Mouse (Mus musculus): ENCODE data around the gene Cdc42se1.

Cdc42se1 gene

DNA sequence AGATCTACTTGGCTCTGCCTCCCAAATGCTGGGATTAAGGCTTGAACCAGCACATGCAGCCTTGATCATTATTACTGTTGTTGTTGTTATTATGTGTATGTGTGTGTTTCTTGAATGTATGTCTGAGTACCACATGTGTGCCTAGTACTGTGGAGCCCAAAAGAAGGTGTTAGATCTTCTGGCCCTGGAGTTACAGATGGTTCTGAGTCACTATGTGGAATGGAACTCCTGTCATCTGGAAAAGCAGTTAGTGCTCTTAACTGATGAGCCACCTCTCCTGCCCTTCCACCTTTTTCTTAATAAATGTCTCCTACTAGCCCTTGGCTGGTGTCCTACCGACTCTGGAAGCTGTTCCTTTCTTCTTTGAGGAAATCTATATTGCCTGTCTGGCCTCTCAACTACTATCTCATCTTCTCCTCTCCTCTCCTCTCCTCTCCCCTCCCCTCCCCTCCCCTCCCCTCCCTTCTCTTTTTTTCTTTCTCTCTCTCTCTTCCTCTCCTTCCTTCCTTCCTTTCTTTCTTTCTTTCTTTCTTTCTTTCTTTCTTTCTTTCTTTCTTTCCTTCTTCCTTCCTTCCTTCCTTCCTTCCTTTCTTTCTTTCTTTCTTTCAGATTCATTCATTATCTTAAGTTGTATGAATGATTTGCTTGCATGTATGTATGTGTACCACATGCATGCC lies 19.3 kb downstream of the Cdc42se1 start:
- no peak for DNase-seq (ENCODE audit: low read depth, low spot score)

DNA sequence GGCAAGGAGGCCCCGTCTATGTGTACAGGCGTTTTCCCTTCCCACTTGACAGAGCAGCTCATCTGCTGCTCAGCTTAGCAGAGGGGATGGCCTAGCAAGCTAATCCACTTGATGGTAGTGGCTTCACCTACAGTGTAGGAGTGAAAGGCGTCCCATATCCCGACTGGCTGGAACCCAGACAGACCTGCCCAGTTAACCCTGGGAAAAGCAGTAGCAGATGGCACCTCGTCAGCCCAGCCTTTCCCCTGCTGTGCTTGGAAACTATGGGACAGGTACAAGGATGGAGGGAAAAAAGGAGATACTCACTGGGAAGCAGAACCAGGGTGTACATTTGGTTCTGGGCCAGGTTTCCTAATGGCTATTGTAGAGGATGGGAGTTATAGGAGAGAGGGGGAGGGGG lies 21.8 kb downstream of the Cdc42se1 start:
- DNase-seq (ENCODE audit: low read depth, low spot score): no peak

DNA sequence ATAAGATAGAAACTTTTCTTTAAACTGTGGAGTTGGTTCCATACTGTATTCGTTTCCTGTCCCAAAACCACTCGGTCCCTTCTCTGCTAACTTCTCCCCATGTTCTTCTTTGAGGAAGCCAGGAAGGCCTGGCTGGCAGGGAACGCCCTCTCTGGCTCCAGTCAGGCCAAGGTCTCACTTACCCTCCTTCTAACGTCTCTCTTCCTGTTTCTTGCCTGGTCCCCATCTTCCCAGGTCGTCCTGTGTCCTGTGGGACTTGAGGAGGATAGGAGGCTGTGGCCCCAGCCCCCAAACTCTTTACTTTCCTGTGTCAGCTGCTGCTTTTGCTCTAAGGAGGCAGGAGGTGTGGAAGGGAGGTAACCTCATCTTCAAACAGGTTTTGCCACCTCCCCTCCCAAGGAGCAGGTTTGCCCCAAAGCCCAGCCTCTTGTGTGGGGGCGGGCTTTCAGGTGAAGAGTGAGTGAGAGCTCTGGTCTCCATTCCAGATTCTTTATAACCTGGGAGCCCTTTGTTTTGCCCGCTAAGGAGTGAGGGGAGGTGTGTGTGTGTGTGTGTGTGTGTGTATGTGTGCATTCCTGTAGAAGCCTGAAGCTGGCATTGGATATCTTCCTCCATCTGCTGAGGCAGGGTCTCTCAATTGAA lies 22.4 kb downstream of the Cdc42se1 start, which contains the start of gene Bnipl:
Bnipl (minus strand) TSS at position 411 of the 642 bp plus-strand sequence.
- DNase-seq (ENCODE audit: low read depth, low spot score): no peak

DNA sequence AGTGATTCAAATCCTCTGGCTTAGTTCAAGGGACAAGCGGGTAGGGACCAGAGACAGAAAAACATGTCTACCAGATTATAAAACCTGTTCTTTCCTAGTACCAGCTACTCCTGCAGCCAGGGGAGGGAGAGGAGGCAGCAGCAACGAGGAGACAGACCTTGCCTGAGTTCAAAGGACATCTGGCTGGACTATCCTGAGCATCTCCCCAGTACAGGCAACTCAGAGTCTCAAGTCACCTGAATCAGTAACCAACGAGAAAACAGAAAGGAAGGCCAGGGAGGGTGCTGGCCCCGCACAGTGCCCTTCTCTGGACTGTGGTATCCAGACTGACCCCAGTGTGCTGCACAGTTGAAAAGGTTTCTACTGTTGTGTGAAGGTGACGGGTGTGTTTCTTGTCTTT lies 28.4 kb downstream of the Cdc42se1 start:
- no peak for DNase-seq (ENCODE audit: low read depth, low spot score)

DNA sequence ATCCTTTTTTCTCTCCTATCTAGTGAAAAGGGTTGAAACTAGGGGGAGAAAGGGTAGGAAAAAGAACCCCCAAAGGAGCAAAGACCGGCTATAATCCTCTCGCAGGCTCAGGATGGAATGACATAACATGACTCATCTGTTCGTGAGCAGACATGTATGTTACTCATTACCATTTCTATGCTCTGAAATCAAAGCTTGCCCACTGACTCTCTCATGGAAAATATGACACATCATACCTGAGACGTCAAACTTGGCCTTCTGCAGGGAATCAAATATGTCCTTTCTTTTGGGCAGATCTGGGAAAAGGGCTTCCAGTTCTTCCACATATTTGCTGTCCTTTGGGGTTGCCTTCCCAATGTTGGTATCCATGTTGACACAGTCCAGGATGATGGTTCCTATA lies 33.4 kb downstream of the Cdc42se1 start:
- DNase-seq (ENCODE audit: low read depth, low spot score): no peak

DNA sequence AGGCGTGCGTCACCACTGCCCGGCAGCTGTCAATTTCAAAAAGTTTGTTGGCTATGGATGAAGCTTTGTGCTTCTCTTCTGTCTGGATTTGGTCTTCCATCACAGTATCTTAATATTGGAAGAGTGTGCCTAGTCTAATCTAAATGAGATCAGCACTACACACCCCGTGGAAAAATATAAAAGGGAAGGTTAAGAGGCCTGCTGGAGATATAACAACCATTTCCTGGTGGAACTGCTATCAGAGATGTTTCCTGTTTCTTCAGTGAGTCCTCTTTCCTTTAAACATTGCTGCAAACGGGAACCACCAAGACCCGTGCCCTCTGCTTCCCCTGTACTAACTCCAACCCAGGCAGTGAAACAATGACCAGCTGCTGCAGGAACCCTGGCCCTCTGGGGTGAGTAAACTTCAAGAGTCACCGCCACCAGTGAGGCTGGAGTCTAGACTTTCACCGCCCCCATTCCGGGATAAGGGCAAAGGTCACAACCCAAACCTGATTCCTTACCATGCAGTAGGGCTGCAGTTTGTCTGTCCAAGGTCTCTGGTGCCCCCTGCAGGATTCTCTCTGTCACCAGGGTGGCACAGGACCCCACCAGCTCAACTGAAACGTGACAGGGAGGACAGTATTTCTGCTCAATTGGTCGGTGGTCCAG lies 34.7 kb downstream of the Cdc42se1 start:
- DNase-seq (ENCODE audit: low read depth, low spot score): peak; percentile 86

DNA sequence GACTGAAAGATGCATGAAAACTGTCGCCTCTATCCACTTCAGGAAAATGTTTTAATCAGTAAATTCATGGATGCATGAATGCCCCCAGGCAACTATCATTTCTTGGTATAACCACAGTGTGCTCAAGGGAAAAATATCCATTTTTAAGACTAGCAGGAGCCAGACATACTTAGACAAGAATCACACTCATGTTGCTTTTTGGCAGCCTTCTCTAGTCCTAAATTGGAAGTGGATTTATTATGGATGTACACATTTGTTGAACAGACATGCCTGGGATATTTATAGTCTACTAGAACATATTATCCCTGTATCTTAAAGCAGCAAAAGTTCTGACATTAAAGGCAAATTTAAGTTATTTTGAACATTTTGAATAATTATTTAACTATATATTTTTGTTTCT lies 36.2 kb downstream of the Cdc42se1 start:
- DNase-seq (ENCODE audit: low read depth, low spot score): no peak

DNA sequence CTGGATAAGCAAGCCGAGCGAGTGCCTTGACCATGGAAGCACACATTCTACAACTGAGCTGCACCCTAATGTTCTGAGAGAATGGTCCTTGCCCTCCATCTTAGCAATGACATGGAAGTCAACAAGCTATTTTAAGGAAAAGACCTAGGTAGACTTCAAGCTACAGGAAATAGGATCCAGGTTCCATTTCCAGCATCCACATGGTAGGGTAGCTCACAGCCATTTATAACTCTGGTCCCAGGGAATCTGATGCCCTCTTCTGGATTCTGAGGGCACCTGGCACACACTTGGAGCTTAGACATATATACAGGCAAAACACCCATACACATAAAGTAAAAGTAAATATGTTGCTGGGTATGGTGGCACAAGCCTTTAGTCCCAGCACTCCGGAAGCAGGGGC lies 37.5 kb downstream of the Cdc42se1 start:
- DNase-seq (ENCODE audit: low read depth, low spot score): no peak

DNA sequence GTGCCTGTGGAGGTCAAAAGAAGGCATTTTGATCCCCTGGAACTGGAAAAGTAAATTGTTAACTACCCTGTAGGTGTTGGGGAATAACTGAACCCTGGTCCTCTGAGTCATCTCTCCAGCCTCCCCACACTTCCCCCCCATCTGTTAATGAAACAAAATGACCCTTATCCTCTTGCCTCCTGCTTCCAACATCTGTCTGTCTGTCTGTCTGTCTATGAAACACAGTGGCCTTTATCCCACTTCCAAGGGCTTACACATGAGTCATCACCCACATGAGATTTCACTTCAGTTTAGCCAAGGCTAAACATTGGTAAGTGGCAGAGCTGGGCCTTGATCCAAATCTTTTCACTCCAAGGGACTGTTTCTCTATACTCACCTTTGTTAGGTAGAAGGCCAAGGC lies 39.3 kb downstream of the Cdc42se1 start:
- DNase-seq (ENCODE audit: low read depth, low spot score): no peak

DNA sequence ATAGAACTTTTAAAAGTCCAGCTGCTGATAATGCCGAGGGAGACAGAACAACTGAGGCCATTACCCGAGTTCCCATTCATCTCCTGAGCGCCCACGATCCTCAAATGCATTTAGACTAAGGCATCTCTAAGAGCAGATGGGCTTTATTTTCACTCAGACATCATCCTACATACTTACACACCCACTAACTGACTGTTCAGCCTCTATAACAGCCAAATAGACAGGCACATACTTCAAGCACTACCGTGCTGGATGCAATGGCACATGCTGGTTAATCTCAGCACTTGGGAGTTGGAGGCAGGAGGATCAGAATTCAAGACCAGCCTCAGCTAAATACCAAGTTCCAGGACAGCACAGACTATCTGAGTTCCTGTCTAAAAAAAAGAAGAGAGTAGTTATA lies 41.3 kb downstream of the Cdc42se1 start:
- DNase-seq (ENCODE audit: low read depth, low spot score): no peak

DNA sequence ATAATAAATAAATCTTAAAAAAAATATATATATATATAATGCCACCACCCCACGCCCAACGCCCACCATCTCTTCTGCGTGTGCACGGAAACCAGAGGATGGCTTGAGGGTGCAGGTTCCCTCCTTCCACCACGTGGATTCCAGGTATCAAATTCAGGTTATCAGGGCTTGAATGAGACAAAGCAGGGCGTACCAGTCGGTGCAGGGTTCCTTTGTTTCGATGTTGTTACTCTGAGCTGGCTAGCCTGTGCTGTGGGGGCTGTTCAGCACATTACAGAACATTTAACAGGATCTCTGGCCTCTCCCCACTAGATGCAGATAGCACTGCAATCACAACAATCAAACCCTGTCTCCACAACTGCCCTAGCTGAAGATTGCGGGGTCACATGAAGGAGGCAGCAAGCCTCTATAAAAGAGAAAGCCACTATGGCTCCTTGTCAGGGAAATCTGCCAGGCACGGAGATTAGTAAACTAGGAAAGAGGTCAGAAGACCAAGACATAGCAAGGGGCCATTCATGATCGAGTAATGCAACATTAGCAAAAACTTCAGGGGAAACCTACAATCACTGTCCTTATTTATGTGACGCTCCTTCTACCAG lies 42.3 kb downstream of the Cdc42se1 start:
- DNase-seq (ENCODE audit: low read depth, low spot score): peak; percentile 59

DNA sequence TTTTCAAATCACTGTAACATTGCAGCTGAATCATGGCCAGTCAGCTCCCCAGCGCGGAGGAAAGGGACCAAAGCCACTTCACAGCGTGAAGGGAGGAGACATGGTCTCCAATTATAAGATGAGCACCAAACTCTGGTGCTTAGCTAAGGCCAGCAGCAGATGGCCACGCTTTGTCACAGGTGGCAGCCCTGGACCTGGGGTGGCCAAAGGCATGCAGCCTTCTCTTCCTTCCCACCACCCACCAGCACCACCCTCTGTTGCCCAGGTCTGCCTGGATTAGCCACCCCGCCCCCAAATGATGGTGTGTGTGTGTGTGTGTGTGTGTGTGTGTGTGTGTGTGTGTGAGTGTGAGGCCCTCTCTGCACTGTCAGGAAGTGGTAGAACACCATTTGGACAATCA lies 44.9 kb downstream of the Cdc42se1 start:
- no peak for DNase-seq (ENCODE audit: low read depth, low spot score)

DNA sequence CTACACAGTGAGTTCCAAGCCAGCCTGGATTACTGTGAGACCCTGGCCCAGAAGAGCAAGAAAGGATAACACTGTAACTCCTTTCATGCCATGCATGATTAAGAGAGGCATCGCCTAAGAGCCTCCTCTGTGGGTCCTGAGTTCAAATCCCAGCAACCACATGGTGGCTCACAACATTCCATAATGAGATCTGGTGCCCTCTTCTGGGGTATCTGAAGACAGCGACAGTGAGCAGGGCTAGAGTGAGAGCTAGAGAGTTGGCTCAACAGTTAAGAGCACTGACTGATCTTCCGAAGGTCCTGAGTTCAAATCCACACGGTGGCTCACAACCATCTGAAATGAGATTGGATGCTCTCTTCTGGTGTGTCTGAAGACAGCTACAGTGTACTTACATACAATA lies 45.9 kb downstream of the Cdc42se1 start:
- DNase-seq (ENCODE audit: low read depth, low spot score): no peak

DNA sequence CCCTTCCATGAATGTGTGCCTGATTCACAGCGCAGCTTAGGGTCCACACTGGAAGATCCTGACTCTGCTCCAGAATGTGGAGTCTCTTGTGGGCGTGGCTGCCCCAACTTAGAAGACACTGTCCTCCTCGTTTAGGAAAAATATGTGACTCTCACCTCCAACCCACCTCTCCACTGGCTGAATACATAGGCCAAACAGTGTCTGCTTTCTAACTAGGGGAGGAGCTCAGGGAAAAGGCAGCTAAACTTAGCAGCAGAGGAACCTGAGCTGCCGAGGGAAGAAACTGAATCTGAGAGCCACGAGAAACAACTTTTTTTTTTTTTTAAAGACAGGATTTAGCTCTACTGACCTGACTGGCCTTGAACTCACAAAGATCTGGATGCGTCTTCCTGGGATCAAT lies 46.6 kb downstream of the Cdc42se1 start:
- no peak for DNase-seq (ENCODE audit: low read depth, low spot score)

DNA sequence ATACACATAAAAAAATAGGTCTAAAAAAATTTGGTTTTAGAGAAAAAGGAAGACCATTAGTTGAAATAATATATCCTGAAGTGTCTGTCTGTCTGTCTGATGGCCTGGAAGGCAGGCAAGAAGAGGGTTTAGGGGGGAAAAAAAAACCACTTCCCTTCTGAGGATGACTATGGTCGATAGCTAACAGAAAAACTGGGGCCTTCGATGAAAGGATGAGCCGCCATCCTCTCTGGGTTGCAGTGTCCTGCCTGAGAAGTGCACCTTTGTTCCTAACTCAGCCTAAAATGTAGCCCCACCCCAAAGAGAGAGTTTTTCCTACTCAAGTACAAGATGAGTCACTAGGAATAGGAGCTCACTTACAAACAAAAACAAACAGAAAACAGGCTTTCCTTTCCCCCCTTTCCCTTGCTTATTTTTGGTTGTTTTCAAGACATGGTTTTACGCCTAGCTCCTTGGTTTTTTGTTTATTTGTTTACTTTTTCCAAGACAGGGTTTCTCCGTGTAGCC lies 47.9 kb downstream of the Cdc42se1 start:
- DNase-seq (ENCODE audit: low read depth, low spot score): no peak

DNA sequence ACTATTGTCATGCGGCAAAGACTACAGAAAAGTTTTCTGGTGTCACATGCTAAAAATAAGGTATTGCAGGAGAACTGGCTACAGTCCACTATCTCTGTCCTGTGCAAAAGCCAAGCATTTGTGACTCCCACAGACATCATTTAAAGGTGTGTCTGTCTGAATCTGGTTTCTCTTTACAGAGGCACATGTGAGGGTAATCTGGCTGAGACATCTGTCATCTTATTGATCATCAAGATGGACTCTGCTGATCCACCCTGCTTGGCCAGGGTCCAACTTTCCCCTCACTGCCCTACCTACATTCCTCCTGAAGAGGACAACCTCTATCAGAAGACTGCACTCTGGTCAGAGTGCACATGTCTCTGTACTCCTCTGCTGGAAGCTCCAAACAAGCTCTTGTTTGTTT lies 48.6 kb downstream of the Cdc42se1 start:
- DNase-seq (ENCODE audit: low read depth, low spot score): no peak

DNA sequence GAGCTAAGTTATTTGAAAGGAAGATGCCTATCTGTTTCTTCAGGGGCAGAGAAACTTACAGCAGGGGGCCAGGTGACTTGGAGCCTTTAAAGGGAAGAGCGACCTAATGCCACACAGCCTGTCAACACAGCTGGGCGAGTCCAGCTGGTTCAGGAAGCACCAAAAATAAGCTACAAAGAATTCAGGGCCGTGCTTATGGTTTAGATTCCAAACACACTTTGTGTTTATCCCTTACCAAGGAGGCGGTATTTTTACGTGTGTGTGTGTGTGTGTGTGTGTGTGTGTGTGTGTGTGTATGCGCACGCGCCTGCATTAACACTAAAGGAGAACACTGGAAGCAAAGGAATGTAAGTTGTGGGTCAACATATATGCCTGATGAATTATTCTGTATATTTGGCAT lies 52.2 kb downstream of the Cdc42se1 start:
- no peak for DNase-seq (ENCODE audit: low read depth, low spot score)

DNA sequence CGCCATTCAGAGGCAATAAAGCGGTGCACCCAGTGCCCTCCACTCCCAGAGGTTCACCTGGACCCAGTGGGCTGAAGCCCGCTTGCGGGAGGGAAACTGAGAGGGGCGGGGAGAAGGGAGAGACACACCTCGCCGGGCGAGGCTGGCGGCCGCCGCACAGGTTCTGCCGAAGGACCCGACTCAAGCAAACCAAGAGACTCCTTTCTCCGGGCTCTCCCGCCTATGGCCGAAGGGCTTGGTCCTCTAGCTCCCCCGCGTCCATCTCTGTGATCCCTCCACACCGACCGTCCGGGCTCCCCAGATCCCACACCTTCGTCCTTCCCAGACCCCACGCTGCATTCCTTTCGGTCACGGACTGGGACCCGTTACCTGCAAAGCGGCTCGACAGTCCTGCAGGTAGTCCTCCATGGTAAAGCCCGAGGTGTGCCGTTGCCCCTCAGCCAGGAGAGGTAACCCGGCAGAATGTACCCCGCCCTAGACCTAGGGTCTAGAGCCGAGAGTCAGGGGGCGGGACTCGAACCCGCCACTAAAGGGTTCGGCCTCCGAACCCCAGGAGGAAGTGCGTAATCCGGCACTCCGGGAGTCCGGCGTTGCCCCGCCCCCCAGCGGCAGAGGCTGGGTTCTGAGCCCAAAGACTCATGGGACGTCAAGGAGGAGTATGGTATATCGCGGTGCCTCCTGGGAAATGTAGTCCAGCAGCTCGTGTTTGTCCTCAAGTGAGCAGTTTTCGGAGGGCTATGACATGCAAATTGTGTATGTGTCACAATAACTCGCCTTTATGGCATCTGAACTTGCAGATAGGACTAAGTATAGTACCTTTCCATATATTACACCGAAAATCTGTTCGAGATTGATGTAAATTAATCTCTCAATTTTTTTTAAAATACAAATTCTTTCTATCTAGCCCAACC lies 52.9 kb downstream of the Cdc42se1 start, which contains the start of the genes Mindy1 and Prune1:
Mindy1 (plus strand) TSS at position 130 of the 911 bp plus-strand sequence.
Prune1 (minus strand) TSS at position 861 of the 911 bp plus-strand sequence.
- peak; percentile 98 for DNase-seq (ENCODE audit: low read depth, low spot score)

DNA sequence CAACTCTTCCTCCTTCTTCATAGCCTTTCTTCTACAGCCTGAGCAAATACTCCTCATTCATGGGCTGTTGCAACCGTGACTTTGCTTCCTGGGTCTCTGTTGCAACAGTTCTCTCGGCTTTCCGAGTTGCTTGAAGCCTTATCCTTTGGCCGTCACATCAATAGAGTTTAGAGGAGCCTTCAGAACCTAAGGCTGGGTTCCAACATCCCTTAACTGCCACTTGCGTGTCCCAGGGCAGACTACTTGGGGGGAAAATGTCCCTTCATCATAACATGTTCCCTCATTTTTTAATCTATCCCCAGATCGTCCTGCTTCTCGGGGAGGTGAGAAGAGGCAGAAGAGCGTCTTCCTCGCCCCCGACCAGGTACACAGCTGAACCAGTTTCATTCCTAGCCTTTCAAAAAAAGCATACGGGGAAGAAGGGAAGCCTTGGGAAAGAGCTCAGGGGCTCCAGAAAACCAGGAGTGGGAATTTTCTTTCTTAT lies 53.9 kb downstream of the Cdc42se1 start:
- DNase-seq (ENCODE audit: low read depth, low spot score): no peak

DNA sequence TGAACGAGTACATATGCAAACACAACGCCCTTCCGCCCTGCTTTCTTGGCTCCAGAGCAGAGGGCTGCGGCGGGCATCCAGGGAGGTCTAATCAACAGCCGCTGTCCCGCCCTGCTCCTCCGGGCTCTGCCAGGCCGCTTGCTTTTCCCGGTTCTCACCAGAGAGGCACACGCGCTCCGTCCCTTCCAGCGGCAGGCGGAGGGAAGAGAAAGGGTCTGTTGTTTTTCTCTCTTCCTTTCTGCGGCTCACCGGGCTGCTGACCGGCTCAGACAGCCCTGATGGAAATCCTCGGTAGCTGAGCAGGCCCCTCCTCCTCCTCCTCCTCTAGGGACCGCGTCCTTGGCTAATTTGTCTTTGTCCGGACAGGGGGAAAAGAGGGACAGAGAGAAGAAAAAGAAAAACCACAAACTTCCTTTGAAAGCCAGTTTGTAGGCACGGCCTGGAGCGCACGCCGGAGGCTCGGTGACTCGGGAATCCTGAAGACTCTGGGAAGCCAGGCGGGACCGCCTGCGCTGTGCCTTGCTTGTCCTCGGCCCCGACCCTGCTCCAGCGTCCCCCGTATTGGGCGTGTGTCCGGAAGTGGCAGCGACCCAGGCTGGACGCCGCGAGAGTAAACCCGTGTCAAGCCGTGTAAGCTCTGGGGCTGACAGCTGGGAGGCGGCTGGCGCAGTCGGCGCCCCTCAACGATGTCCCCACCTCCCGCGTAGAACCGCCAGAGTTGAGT lies 54.5 kb downstream of the Cdc42se1 start:
- peak; percentile 87 for DNase-seq (ENCODE audit: low read depth, low spot score)

Measured in ES-CJ7 (cell line).